24 mouse cellular contexts compared by ENCODE assay signal in the genomic region with DNA sequence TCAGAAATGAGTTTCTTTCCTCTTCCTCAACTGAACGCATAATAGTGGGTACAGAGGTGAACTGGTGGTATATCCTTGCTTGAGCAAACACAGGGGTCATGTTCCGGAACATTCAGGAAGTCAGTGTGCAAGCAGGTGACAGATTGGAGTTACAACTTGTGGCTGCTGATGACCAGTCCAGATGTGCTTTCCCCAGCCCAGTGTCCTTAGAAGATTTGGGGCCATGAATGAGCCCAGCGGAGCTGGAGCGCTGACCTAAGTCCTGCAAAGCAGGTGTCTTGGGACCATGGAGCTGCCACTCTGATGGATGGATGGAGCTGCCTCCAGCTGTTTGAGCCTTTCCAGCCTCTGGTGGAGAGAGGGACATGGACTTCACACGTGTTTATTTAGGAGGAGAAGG.
"Had no signal": no experiment of that assay in that cellular context is flagged by ENCODE, and none has a peak within 500 bp of the region (broad histone marks: within the 10 kb centered on the region; RNA-seq: fewer than 3 reads in every experiment).

No protein-coding gene starts in this region.

- H3K4me2 ChIP-seq: limb, embryonic 13.5 days; liver, embryonic 12.5 days; liver, embryonic 15.5 days; lung, embryonic 15.5 days; neural tube, embryonic 12.5 days; stomach, embryonic 15.5 days had no signal

- ATAC-seq: inflammation-experienced regulatory T-cells, adult 6 months; intestine, embryonic 16.5 days; liver, embryonic 12.5 days had no signal

- H3K9me3 ChIP-seq: limb, embryonic 10.5 days; limb, embryonic 13.5 days; liver, embryonic 12.5 days; liver, embryonic 15.5 days; lung, embryonic 15.5 days; neural tube, embryonic 12.5 days; stomach, embryonic 15.5 days had no signal

- DNase-seq: kidney, adult 2 months; kidney, postnatal 14 days; kidney, postnatal 4 days; layer of hippocampus, adult 9-11 months; liver; lung, adult 18-20 months; lung, postnatal 14 days; lung, postnatal 4 days; midbrain, embryonic 14.5 days; retina, postnatal 1 day; right cerebral cortex, postnatal 25 days; spleen, adult 18-20 months; thymus, postnatal 4 days had no signal

- H3K36me3 ChIP-seq: limb, embryonic 10.5 days; limb, embryonic 13.5 days; liver, embryonic 12.5 days; liver, embryonic 15.5 days; lung, embryonic 15.5 days; neural tube, embryonic 12.5 days; stomach, embryonic 15.5 days had no signal

- H3K9ac ChIP-seq: limb, embryonic 13.5 days; liver, embryonic 12.5 days; liver, embryonic 15.5 days; lung, embryonic 15.5 days; neural tube, embryonic 12.5 days; stomach, embryonic 15.5 days had no signal

- H3K27ac ChIP-seq: layer of hippocampus, adult 2 months; limb, embryonic 10.5 days; limb, embryonic 13.5 days; liver, embryonic 12.5 days; liver, embryonic 15.5 days; lung, embryonic 15.5 days; neural tube, embryonic 12.5 days; stomach, embryonic 15.5 days had no signal

- H3K27me3 ChIP-seq: limb, embryonic 13.5 days; liver, embryonic 12.5 days; liver, embryonic 15.5 days; lung, embryonic 15.5 days; neural tube, embryonic 12.5 days; stomach, embryonic 15.5 days had no signal

- H3K4me3 ChIP-seq: layer of hippocampus, adult 2 months; limb, embryonic 10.5 days; limb, embryonic 13.5 days; liver, embryonic 12.5 days; liver, embryonic 15.5 days; lung, embryonic 15.5 days; myocyte; neural tube, embryonic 12.5 days; stomach, embryonic 15.5 days had no signal

- H3K4me1 ChIP-seq: liver, embryonic 12.5 days; liver, embryonic 15.5 days; neural tube, embryonic 12.5 days had no signal
